Mouse (Mus musculus) stomach, embryonic 16.5 days (tissue): Measurements from ENCODE around the gene Coa3. TPM values are rescaled to one million over a fixed set of nuclear protein-coding genes. Genes with fewer than 3 reads are reported as not detected.

Experiments used
- ATAC-seq: fragments of 200-750 bp; cut with Nextera tagmentation; 2 replicates; pipeline ENCODE4 v1.8.0; 2017; ENCODE audit warnings: moderate number of reproducible peaks, moderate TSS enrichment; ENCODE audit not compliant: insufficient read depth, low FRiP score
- H3K27ac ChIP-seq: fragments of 300-500 bp; sonication (generic); 2 replicates; pipeline ENCODE4 v1.5.1; 2014; ENCODE audit warnings: low read length
- H3K27me3 ChIP-seq: fragments of 300-500 bp; sonication (generic); 2 replicates; pipeline ENCODE4 v1.6.1; 2014; ENCODE audit warnings: low read length, control low read depth, mixed read lengths; ENCODE audit not compliant: control insufficient read depth, insufficient read depth
- H3K36me3 ChIP-seq: fragments of 300-500 bp; sonication (generic); 2 replicates; pipeline ENCODE4 v1.6.1; 2014; ENCODE audit warnings: low read length; ENCODE audit not compliant: control insufficient read depth, insufficient read depth
- H3K4me1 ChIP-seq: fragments of 300-500 bp; sonication (generic); 2 replicates; pipeline ENCODE4 v1.6.1; 2014; ENCODE audit warnings: low read length, control low read depth, mixed read lengths; ENCODE audit not compliant: control insufficient read depth, insufficient read depth
- H3K4me2 ChIP-seq: fragments of 300-500 bp; sonication (generic); 2 replicates; pipeline ENCODE4 v1.6.1; 2014; ENCODE audit warnings: low read depth, low read length, mixed read lengths
- H3K4me3 ChIP-seq: fragments of 300-500 bp; sonication (generic); replicated peaks from 2 replicates; pipeline ENCODE4 v1.5.1; 2014; ENCODE audit warnings: mild to moderate bottlenecking, low read length
- H3K9ac ChIP-seq: fragments of 300-500 bp; sonication (generic); 2 replicates; pipeline ENCODE4 v1.6.1; 2014; ENCODE audit warnings: low read length
- H3K9me3 ChIP-seq: fragments of 300-500 bp; sonication (generic); replicated peaks from 2 replicates; pipeline ENCODE4 v1.6.1; 2016; ENCODE audit warnings: low read length, control low read depth; ENCODE audit not compliant: control insufficient read depth
- WGBS: fragments of 180-500 bp; shearing (Covaris S2); extraction: QIAGEN DNeasy Blood & Tissue Kit; methylation state at CpG from one replicate; pipeline ENCODE4 v1.1.7; 2014; 5-methylcytosine and 5-hydroxymethylcytosine counted together
- polyA plus RNA-seq: library from polyadenylated mRNA; unstranded; fragments of >200 nt; fragmentation: Nextera tagmentation; extraction: Ambion mirVana; gene quantifications from 2 replicates; pipeline ENCODE4 v1.2.1, GENCODE M21; 2015

Gene Coa3
- polyA plus RNA-seq, 1 experiment from 2014 or later, result 197 TPM

DNA sequence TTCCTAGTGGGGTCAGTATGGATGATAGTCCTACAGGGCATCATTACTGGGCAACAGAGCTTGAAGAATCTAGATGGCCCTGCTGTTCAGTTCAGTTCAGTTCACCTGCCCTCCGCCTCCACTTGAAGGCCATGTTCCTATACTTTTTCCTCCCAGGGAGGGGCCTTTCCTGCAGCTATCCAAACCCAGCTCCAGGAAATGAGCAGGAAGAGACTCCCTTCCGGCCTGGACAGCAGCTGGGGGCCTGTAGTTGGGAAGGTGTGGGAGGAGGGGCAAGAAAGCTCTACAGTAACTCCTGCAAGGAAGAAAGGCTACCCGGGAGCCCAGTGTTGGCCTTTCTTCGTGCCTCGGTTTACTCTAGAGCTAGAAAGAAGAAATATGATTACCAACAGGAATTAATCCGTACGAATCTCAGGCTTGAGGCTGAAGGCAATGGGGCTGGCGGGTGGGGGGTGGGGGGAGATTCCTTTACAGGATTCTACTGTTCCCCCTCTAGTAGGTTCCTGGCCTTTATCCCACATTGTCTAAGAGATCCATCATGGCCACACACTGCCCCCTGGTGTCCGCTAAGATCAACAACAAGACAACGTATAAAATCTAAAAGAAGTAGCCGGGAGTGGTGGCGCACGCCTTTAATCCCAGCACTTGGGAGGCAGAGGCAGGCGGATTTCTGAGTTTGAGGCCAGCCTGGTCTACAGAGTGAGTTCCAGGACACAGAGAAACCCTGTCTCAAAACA is 30.5 kb downstream of the Coa3 start:
- Histone ChIP-seq H3K27me3 (no peaks in the 10 kb centered on the region), H3K9me3 (no peaks in the 10 kb centered on the region), H3K36me3 (no peaks in the 10 kb centered on the region), H3K4me1 (peaks cover 24% of the 10 kb centered on the region), H3K4me2 (peak overlapping the region; percentile 91), H3K9ac (0 out of 2 replicates have a peak overlapping the region, but pooled peaks have one; percentile 14), H3K27ac (peak overlapping the region; percentile 9), H3K4me3 (0 out of 2 replicates have a peak overlapping the region, but pooled peaks have one; percentile 74)
- WGBS, result 34% methylated on average over 14 of the region's 14 CpGs
- peak; percentile 27; the same call in 1 of the 2 replicates for ATAC-seq

DNA sequence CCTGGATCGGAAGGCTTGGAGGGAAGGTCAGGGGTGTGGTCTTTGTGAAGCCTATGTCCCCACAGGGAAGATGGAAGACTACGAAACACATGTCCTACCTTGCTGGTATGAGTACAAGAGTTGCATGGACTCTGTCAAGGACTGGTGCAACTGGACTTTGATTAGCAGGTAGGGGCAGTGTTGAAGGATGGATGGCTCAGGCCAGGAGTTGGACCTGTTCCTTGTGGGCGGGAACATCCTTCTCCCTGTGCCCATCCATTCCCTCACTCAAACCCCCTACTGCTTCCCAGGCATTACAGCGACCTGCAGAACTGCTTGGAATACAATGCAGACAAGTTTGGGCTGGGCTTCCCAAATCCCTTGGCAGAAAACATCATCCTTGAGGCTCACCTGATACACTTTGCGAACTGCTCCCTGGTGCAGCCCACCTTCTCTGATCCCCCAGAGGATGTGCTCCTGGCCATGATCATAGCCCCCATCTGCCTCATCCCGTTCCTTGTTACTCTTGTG is 31.3 kb downstream of the Coa3 start:
- peaks cover 19% of the 10 kb centered on the region for H3K4me1 ChIP-seq
- H3K9me3 ChIP-seq, result no peaks in the 10 kb centered on the region
- H3K4me3 ChIP-seq, result peak overlapping the region; percentile 74
- peak overlapping the region; percentile 90 for H3K9ac ChIP-seq
- peak overlapping the region; percentile 91 for H3K4me2 ChIP-seq
- no peak for ATAC-seq
- H3K27me3 ChIP-seq, result no peaks in the 10 kb centered on the region
- no peaks in the 10 kb centered on the region for H3K36me3 ChIP-seq
- peak overlapping the region; percentile 90; the same call in 1 of the 2 replicates for H3K27ac ChIP-seq
- 80% methylated on average over 6 of the region's 6 CpGs for WGBS

DNA sequence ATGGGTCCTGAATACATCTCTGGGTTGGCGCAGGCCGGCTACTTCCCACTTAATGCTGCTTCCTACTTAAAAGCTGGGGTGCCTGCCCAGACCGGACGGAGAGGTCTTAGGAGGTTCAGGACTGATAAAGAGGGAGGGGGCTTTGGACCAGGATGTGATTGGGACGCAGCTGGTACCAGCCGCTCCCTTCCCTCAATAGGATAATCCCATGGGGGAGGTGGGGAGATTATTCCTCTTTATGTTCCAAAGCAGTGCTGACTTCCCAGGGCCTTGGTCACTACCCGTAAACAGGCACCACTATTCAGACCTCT is 32.3 kb downstream of the Coa3 start:
- H3K4me3 ChIP-seq, result peak overlapping the region; percentile 74
- H3K36me3 ChIP-seq, result no peaks in the 10 kb centered on the region
- 9% methylated on average over 7 of the region's 7 CpGs for WGBS
- peak overlapping the region; percentile 90 for H3K27ac ChIP-seq
- H3K27me3 ChIP-seq, result no peaks in the 10 kb centered on the region
- no peaks in the 10 kb centered on the region for H3K9me3 ChIP-seq
- ATAC-seq, result no peak
- H3K9ac ChIP-seq, result peak overlapping the region; percentile 90
- H3K4me1 ChIP-seq, result peaks cover 15% of the 10 kb centered on the region; the same call in 1 of the 2 replicates
- H3K4me2 ChIP-seq, result peak overlapping the region; percentile 91

DNA sequence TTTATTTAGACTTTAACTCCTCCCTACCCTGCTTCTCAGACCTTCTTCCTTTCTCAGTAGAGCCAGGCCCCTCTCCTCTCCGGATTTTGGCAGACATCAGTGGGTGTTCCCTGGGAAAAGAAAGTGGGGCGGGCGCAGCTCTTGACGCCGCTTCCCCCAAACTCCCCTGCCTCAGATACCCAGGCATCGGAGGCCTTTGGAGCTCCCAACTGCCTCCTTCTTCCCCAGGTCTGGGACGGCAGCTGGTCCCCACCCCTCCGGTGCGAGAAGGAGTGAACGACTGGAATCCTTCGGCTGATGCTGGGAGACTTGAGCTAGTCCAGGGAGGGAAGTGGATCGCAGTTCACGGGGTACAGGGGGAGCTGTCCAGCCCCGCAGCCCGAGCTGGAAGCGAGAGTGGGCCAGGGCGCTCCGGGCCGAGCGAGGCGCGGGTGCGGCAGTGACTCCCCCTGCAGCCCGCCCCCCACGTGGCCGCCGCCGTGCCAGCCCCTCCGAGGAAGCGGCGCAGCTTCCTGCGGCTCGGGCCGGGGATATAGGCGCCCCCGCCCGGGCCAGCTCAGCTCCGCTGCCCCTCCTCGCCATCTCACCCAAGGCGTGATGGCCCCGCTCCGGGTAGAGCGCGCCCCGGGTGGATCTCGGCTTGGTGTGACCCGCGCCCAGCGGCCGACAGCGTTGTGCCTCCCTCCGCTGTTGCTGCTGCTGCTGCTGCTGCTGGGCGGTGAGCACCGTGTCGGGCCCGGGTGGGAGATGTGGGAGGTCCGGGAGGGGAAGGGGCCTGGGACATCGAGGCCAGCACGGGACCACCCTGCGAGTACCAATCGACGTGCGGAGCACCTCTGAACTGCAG is 32.8 kb downstream of the Coa3 start, which contains the start of gene Ramp2:
Gene Ramp2, plus strand, starts transcription at position 174 of the 847 bp plus-strand sequence.
- H3K4me2 ChIP-seq, result peak within 1 kb of the TSS; percentile 91
- H3K4me1 ChIP-seq, result peaks cover 15% of the 10 kb centered on the region; the same call in 1 of the 2 replicates
- H3K27me3 ChIP-seq, result no peaks in the 10 kb centered on the region
- 1% methylated on average over 63 of the region's 63 CpGs for WGBS
- H3K9me3 ChIP-seq, result no peaks in the 10 kb centered on the region
- H3K4me3 ChIP-seq, result peak within 1 kb of the TSS; percentile 74
- H3K36me3 ChIP-seq, result no peaks in the 10 kb centered on the region
- peak within 1 kb of the TSS; percentile 90 for H3K27ac ChIP-seq
- ATAC-seq, result peak; percentile 76
- peak within 1 kb of the TSS; percentile 90 for H3K9ac ChIP-seq

DNA sequence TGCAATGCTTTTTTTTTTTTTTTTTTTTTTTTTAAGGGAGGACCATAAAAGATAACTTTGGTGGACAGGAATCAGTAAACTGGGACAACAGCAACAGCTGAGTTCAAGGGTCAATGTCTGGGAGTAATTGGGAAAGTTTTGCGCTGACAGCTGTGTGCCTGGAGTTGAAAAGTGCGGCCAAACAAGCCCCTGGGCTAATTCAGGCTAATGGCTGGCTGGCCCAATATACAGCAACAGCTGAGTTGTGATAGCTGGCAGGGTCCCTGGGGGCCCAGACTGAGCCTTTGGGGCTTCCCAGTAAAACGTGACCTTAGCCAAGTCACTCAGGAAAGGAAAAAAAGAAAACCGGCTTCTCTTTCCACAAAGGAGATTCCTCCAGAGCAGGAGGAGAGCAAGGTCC is 33.8 kb downstream of the Coa3 start:
- H3K4me3 ChIP-seq, result 0 out of 2 replicates have a peak overlapping the region, but pooled peaks have one; percentile 74
- no peak for ATAC-seq
- H3K27me3 ChIP-seq, result no peaks in the 10 kb centered on the region
- H3K4me1 ChIP-seq, result peaks cover 15% of the 10 kb centered on the region; the same call in 1 of the 2 replicates
- H3K27ac ChIP-seq, result peak overlapping the region; percentile 90
- peak overlapping the region; percentile 91 for H3K4me2 ChIP-seq
- H3K9me3 ChIP-seq, result no peaks in the 10 kb centered on the region
- H3K9ac ChIP-seq, result peak overlapping the region; percentile 90
- no peaks in the 10 kb centered on the region for H3K36me3 ChIP-seq
- WGBS, result 42% methylated on average over 4 of the region's 4 CpGs

DNA sequence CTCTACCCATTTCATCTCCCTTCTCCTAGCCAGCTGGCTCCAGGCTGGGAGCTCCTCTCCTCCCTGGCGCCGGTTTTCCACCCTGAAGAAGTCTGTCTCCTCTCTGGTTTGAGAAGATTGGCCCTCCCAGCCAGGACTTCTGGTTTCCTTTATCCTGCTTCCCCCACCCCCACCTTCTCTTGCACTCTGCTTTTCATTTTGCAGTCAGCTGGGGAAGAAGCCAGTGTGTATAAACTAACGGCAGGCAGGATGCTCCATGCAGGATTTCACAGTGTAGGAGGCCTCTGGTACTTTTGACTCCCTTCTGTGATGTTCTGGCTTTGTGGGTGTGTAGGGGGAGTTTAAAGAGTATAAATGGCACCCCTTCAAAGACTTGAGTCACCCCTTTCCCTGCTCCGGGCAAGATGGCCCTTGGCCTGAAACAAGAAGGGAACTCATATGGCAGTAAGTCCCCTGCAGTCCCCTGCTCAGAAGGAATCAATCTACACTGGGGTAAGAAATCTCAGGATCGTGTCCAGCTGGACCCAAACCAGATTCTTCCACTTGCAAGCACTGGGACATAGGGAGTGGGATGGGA is 40.8 kb downstream of the Coa3 start:
- Histone ChIP-seq H3K4me3 (no peak overlapping the region), H3K9ac (peak overlapping the region; percentile 49), H3K9me3 (no peaks in the 10 kb centered on the region), H3K27me3 (no peaks in the 10 kb centered on the region), H3K36me3 (no peaks in the 10 kb centered on the region), H3K4me2 (no peak overlapping the region), H3K27ac (peak overlapping the region; percentile 82), H3K4me1 (peaks cover 8% of the 10 kb centered on the region)
- 33% methylated on average over 5 of the region's 5 CpGs for WGBS
- ATAC-seq, result peak; percentile 77

DNA sequence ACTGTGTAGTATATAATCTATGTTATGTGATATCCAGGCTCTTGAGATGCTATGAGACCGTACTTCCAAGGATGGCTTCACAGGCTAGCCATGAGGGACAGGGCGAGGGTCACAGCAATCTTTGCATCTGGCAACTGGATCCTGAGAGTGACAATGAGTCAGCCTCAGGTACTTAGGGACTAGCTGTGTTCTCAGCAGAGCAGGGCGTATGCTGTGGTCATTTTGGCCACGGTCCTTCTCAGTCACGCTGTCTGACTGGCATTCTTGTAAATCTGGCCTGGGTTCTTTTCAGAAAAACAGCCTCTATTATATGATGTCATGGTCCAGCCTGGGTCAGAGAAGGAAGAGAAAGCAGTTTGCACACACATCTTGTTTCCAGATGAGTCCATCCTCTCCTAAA is 42.1 kb downstream of the Coa3 start:
- H3K4me1 ChIP-seq, result peaks cover 17% of the 10 kb centered on the region
- H3K36me3 ChIP-seq, result no peaks in the 10 kb centered on the region
- H3K27me3 ChIP-seq, result no peaks in the 10 kb centered on the region
- ATAC-seq, result no peak
- H3K4me3 ChIP-seq, result no peak overlapping the region
- 90% methylated on average over 5 of the region's 5 CpGs for WGBS
- no peak overlapping the region for H3K9ac ChIP-seq
- H3K4me2 ChIP-seq, result no peak overlapping the region
- H3K27ac ChIP-seq, result no peak overlapping the region
- no peaks in the 10 kb centered on the region for H3K9me3 ChIP-seq

DNA sequence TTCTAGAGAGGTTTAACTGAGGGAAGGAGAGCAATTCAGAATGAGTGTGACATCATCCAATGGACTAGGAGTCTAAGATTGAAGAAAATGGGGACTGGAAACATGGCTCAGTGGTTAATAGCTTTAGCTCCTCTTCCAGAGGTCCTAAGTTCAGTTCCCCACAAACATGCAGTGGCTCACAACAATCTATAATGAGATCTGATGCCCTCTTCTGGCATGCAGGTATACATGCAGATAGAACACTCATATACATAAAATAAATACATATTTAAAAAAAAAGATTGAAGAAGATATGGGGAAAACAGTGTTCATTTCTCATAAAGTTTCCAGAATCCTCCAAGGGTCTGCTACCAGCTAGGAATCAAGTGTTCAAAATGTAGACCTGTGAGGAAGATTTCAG is 43.5 kb downstream of the Coa3 start:
- no peak overlapping the region for H3K4me2 ChIP-seq
- no peaks in the 10 kb centered on the region for H3K36me3 ChIP-seq
- no peak overlapping the region for H3K27ac ChIP-seq
- H3K9me3 ChIP-seq, result no peaks in the 10 kb centered on the region
- H3K27me3 ChIP-seq, result no peaks in the 10 kb centered on the region
- peaks cover 30% of the 10 kb centered on the region for H3K4me1 ChIP-seq
- H3K4me3 ChIP-seq, result no peak overlapping the region
- no peak overlapping the region for H3K9ac ChIP-seq
- no peak for ATAC-seq
